Mouse (Mus musculus) limb, embryonic 10.5 days (tissue): ENCODE results near the gene Nxph1. TPM values are rescaled to one million over a fixed set of nuclear protein-coding genes. Genes with fewer than 3 reads are reported as not detected.

Experiments used
- DNase-seq: peaks from one replicate; pipeline ENCODE4 v3.0.0-alpha.2; 2017; ENCODE audit warnings: low spot score
- H3K27ac ChIP-seq: fragments of 300-500 bp; sonication (generic); 2 replicates; pipeline ENCODE4 v1.5.1; 2016; ENCODE audit warnings: mild to moderate bottlenecking
- H3K27me3 ChIP-seq: fragments of 300-500 bp; sonication (generic); 2 replicates; pipeline ENCODE4 v1.6.1; 2016; ENCODE audit warnings: low read depth, mild to moderate bottlenecking; ENCODE audit not compliant: poor library complexity, severe bottlenecking
- H3K36me3 ChIP-seq: fragments of 300-500 bp; sonication (generic); 2 replicates; pipeline ENCODE4 v1.6.1; 2016; ENCODE audit warnings: mild to moderate bottlenecking, moderate library complexity
- H3K4me1 ChIP-seq: fragments of 300-500 bp; sonication (generic); 2 replicates; pipeline ENCODE4 v1.6.1; 2016
- H3K4me3 ChIP-seq: fragments of 300-500 bp; sonication (generic); 2 replicates; pipeline ENCODE4 v1.5.1; 2016; ENCODE audit warnings: mild to moderate bottlenecking, moderate library complexity
- H3K9me3 ChIP-seq: fragments of 300-500 bp; sonication (generic); replicated peaks from 2 replicates; pipeline ENCODE4 v1.6.1; 2016; ENCODE audit warnings: mild to moderate bottlenecking
- WGBS: fragments of 180-500 bp; shearing (Covaris S2); methylation state at CpG from one replicate; pipeline ENCODE4 v1.1.7; 2016; 5-methylcytosine and 5-hydroxymethylcytosine counted together
- polyA plus RNA-seq: library from polyadenylated mRNA; unstranded; fragments of >200 nt; fragmentation: Nextera tagmentation; extraction: Ambion mirVana; gene quantifications from 2 replicates; pipeline ENCODE4 v1.2.1, GENCODE M21; 2016

Gene Nxph1
- polyA plus RNA-seq, 1 experiment from 2014 or later, result not detected

- H3K27me3 ChIP-seq, result peaks cover 97% of the 10 kb centered on the region
- no peaks in the 10 kb centered on the region for H3K36me3 ChIP-seq
- H3K9me3 ChIP-seq, result no peaks in the 10 kb centered on the region
- peaks cover 30% of the 10 kb centered on the region for H3K4me1 ChIP-seq
- under 1% methylated on average over 24 of the region's 24 CpGs for WGBS
- H3K27ac ChIP-seq, result no peak overlapping the region
- peak; percentile 87 for DNase-seq
- peak overlapping the region; percentile 49 for H3K4me3 ChIP-seq
Observed at GRCm38 (mm10) chr6:8951326-8951695, 3.1 kb downstream of the Nxph1 start.

GRCm38 (mm10) chr6:8951884-8952590, 3.8 kb downstream of the Nxph1 start:
- Histone ChIP-seq H3K4me1 (peaks cover 37% of the 10 kb centered on the region), H3K4me3 (0 out of 2 replicates have a peak overlapping the region, but pooled peaks have one; percentile 49), H3K36me3 (no peaks in the 10 kb centered on the region), H3K27me3 (peaks cover 100% of the 10 kb centered on the region), H3K27ac (no peak overlapping the region), H3K9me3 (no peaks in the 10 kb centered on the region)
- no peak for DNase-seq
- 24% methylated on average over 15 of the region's 15 CpGs for WGBS

- no peaks in the 10 kb centered on the region for H3K9me3 ChIP-seq
- H3K4me1 ChIP-seq, result peaks cover 27% of the 10 kb centered on the region; the same call in 1 of the 2 replicates
- no peaks in the 10 kb centered on the region for H3K36me3 ChIP-seq
- H3K4me3 ChIP-seq, result no peak overlapping the region; the same call in 1 of the 2 replicates
- peaks cover 88% of the 10 kb centered on the region for H3K27me3 ChIP-seq
- DNase-seq, result peak; percentile 40
- no peak overlapping the region for H3K27ac ChIP-seq
- WGBS, result under 1% methylated on average over 35 of the region's 35 CpGs
Observed at GRCm38 (mm10) chr6:8955817-8956529, 7.7 kb downstream of the Nxph1 start.

- DNase-seq, result peak; percentile 34
- 1% methylated on average over 25 of the region's 25 CpGs for whole genome bisulfite sequencing
- Histone ChIP-seq H3K9me3 (no peaks in the 10 kb centered on the region), H3K27ac (no peak overlapping the region), H3K4me1 (peaks cover 21% of the 10 kb centered on the region; the same call in 1 of the 2 replicates), H3K36me3 (no peaks in the 10 kb centered on the region), H3K4me3 (no peak overlapping the region), H3K27me3 (peaks cover 79% of the 10 kb centered on the region)
Observed at GRCm38 (mm10) chr6:8956743-8957528, 8.7 kb downstream of the Nxph1 start.

- WGBS, result 0% methylated on average over 15 of the region's 15 CpGs
- peaks cover 73% of the 10 kb centered on the region for H3K27me3 ChIP-seq
- peak overlapping the region; percentile 17; the same call in 1 of the 2 replicates for H3K4me3 ChIP-seq
- no peak overlapping the region for H3K27ac ChIP-seq
- DNase-seq, result peak; percentile 82
- peaks cover 21% of the 10 kb centered on the region; the same call in 1 of the 2 replicates for H3K4me1 ChIP-seq
- no peaks in the 10 kb centered on the region for H3K36me3 ChIP-seq
- H3K9me3 ChIP-seq, result no peaks in the 10 kb centered on the region
Observed at GRCm38 (mm10) chr6:8957529-8957887, 9.3 kb downstream of the Nxph1 start.

- DNase-seq, result peak; percentile 43
- no peaks in the 10 kb centered on the region for H3K9me3 ChIP-seq
- H3K4me1 ChIP-seq, result peaks cover 21% of the 10 kb centered on the region; the same call in 1 of the 2 replicates
- H3K4me3 ChIP-seq, result peak overlapping the region; percentile 17; the same call in 1 of the 2 replicates
- WGBS, result 3% methylated on average over 28 of the region's 28 CpGs
- peaks cover 65% of the 10 kb centered on the region for H3K27me3 ChIP-seq
- H3K36me3 ChIP-seq, result no peaks in the 10 kb centered on the region
- no peak overlapping the region for H3K27ac ChIP-seq
Observed at GRCm38 (mm10) chr6:8958081-8958919, 10.1 kb downstream of the Nxph1 start.

- Histone ChIP-seq H3K4me1 (peaks cover 21% of the 10 kb centered on the region; the same call in 1 of the 2 replicates), H3K27ac (no peak overlapping the region), H3K9me3 (no peaks in the 10 kb centered on the region), H3K27me3 (peaks cover 50% of the 10 kb centered on the region), H3K4me3 (no peak overlapping the region), H3K36me3 (no peaks in the 10 kb centered on the region)
- WGBS, result 88% methylated on average over 4 of the region's 4 CpGs
- DNase-seq, result no peak
Observed at GRCm38 (mm10) chr6:8959810-8960209, 11.6 kb downstream of the Nxph1 start.

GRCm38 (mm10) chr6:8970576-8970975, 22.3 kb downstream of the Nxph1 start:
- Histone ChIP-seq H3K27me3 (no peaks in the 10 kb centered on the region), H3K36me3 (no peaks in the 10 kb centered on the region), H3K27ac (no peak overlapping the region), H3K4me3 (no peak overlapping the region), H3K9me3 (no peaks in the 10 kb centered on the region), H3K4me1 (no peaks in the 10 kb centered on the region)
- no peak for DNase-seq
- 68% methylated on average over 2 of the region's 2 CpGs for WGBS

GRCm38 (mm10) chr6:8979237-8979871, 31.1 kb downstream of the Nxph1 start:
- Histone ChIP-seq H3K4me1 (no peaks in the 10 kb centered on the region), H3K9me3 (no peaks in the 10 kb centered on the region), H3K27me3 (no peaks in the 10 kb centered on the region), H3K27ac (no peak overlapping the region), H3K36me3 (no peaks in the 10 kb centered on the region), H3K4me3 (no peak overlapping the region)
- 63% methylated on average over 4 of the region's 4 CpGs for WGBS
- DNase-seq, result no peak

GRCm38 (mm10) chr6:8996301-8996943, 48.2 kb downstream of the Nxph1 start:
- H3K27ac ChIP-seq, result no peak overlapping the region; the same call in 1 of the 2 replicates
- no peaks in the 10 kb centered on the region for H3K9me3 ChIP-seq
- H3K27me3 ChIP-seq, result no peaks in the 10 kb centered on the region
- no peak overlapping the region for H3K4me3 ChIP-seq
- 64% methylated on average over 12 of the region's 12 CpGs for WGBS
- no peak for DNase-seq
- peaks cover 6% of the 10 kb centered on the region; the same call in 1 of the 2 replicates for H3K4me1 ChIP-seq
- no peaks in the 10 kb centered on the region for H3K36me3 ChIP-seq

- 84% methylated on average over 2 of the region's 2 CpGs for WGBS
- Histone ChIP-seq H3K27ac (no peak overlapping the region), H3K36me3 (no peaks in the 10 kb centered on the region), H3K27me3 (no peaks in the 10 kb centered on the region), H3K9me3 (no peaks in the 10 kb centered on the region), H3K4me1 (peaks cover 6% of the 10 kb centered on the region; the same call in 1 of the 2 replicates), H3K4me3 (no peak overlapping the region)
- no peak for DNase-seq
Observed at GRCm38 (mm10) chr6:8997326-8997725, 49.1 kb downstream of the Nxph1 start.
